Mouse (Mus musculus) G1E (cell line): ENCODE results near the gene Tfdp2. TPM values are rescaled to one million over a fixed set of nuclear protein-coding genes. Genes with fewer than 3 reads are reported as not detected.
A peak's percentile ranks its signal among the peaks of the same experiment; 100 is the strongest.

Source experiments
- ATAC-seq: 2 replicates; pipeline ENCODE4 v1.8.0; 2016; ENCODE audit warnings: mild to moderate bottlenecking; ENCODE audit not compliant: insufficient number of reproducible peaks, poor library complexity, low FRiP score, severe bottlenecking; ENCODE audit errors: extremely low read depth
- DNase-seq: peaks from one replicate; pipeline ENCODE4 v3.0.0; 2012; ENCODE audit warnings: low spot score
- H3K27me3 ChIP-seq: 2 replicates; pipeline ENCODE4 v1.6.1; 2012; ENCODE audit warnings: mild to moderate bottlenecking, low read length, inconsistent platforms; ENCODE audit not compliant: insufficient read depth
- H3K36me3 ChIP-seq: replicated peaks from 2 replicates; pipeline ENCODE3; 2012; ENCODE audit warnings: mild to moderate bottlenecking, inconsistent platforms
- H3K4me1 ChIP-seq: 2 replicates; pipeline ENCODE4 v1.6.1; 2012; ENCODE audit warnings: low read depth, low read length, inconsistent platforms, mixed read lengths; ENCODE audit not compliant: insufficient read depth
- H3K4me3 ChIP-seq: 2 replicates; pipeline ENCODE4 v1.5.1; 2012; ENCODE audit warnings: low read depth, mild to moderate bottlenecking, inconsistent platforms, low read length, moderate library complexity, mixed read lengths
- H3K9me3 ChIP-seq: replicated peaks from 2 replicates; pipeline ENCODE4 v1.6.1; 2012; ENCODE audit warnings: inconsistent platforms
- CTCF ChIP-seq: IDR thresholded peaks from 2 replicates; pipeline ENCODE4 v1.5.1; 2012; ENCODE audit warnings: low read depth, low read length, inconsistent platforms, mixed read lengths
- GATA1 ChIP-seq: IDR thresholded peaks from 2 replicates; pipeline ENCODE4 v1.6.1; 2012; ENCODE audit warnings: borderline replicate concordance, low read length, inconsistent platforms, mixed read lengths
- GATA2 ChIP-seq: IDR thresholded peaks from 2 replicates; pipeline ENCODE4 v1.6.1; 2012; ENCODE audit warnings: low read depth, low read length, inconsistent platforms, borderline replicate concordance
- POLR2AphosphoS5 ChIP-seq: IDR thresholded peaks from 2 replicates; pipeline ENCODE4 v1.6.1; 2012; ENCODE audit warnings: low read depth, low read length, inconsistent platforms; ENCODE audit not compliant: insufficient replicate concordance
- TAL1 ChIP-seq: conservative IDR thresholded peaks from 2 replicates; pipeline ENCODE4 v1.6.1; 2012; ENCODE audit warnings: low read depth, low read length, inconsistent platforms, mixed read lengths
- polyA plus RNA-seq: library from polyadenylated mRNA; stranded (reverse); fragments of >175 nt; gene quantifications from 2 replicates; pipeline ENCODE4 v1.2.3, GENCODE M21; 2012
- total RNA-seq, 2 experiments: library from RNA; stranded (forward) in 1 of 2; stranded (reverse) in 1 of 2; fragments of 200-1000 nt in 1 of 2; fragments of >200 nt in 1 of 2; fragmentation: Nextera tagmentation in 1 of 2; gene quantifications; 2 replicates each; pipeline ENCODE4 v1.2.3; 2014 to 2017

Gene Tfdp2
- total and polyA plus RNA-seq, 3 experiments = 10.7 to 101 (median 42.7) TPM

GRCm38 (mm10) chr9:96353121-96353769, 157.2 kb downstream of the Tfdp2 start:
- H3K4me1 ChIP-seq = peaks cover 41% of the 10 kb centered on the region
- TF ChIP-seq CTCF = no peak
- no peak for TF ChIP-seq GATA2
- TF ChIP-seq POLR2AphosphoS5 = no peak
- TF ChIP-seq GATA1 = no peak
- TF ChIP-seq TAL1 = no peak
- ATAC-seq (no peak), DNase-seq (no peak)
- H3K27me3 ChIP-seq = no peaks in the 10 kb centered on the region
- H3K36me3 ChIP-seq = peaks cover 39% of the 10 kb centered on the region
- no peak overlapping the region; the same call in 1 of the 2 replicates for H3K4me3 ChIP-seq
- H3K9me3 ChIP-seq = no peaks in the 10 kb centered on the region

DNA sequence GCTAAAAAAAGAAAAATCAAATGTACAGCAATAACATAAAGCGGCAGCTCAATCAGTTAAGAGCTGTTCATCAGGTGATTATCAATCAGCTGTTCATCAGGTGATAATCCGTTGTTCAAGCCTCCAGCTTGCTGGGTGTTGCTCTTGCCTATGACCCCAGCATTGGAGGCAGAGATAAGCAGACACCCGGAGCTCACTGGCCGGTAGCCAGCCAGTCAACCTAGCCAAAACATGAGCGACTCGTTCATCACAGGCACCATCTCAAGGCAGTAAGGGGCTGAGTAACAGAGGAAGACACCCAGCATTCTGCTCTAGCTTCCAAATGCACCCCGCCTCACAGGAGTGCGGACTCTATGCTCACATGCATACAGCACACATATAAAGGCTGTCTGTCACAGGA, 157.7 kb downstream of the Tfdp2 start:
- peak; percentile 63 for DNase-seq
- peak; percentile 82 for ATAC-seq
- no peaks in the 10 kb centered on the region for H3K9me3 ChIP-seq
- TF ChIP-seq GATA2 = no peak
- peak; percentile 44; the same call in 1 of the 2 replicates for TF ChIP-seq TAL1
- no peak for TF ChIP-seq GATA1
- no peak for TF ChIP-seq POLR2AphosphoS5
- TF ChIP-seq CTCF = no peak
- H3K4me3 ChIP-seq = peak overlapping the region; percentile 44; the same call in 1 of the 2 replicates
- peaks cover 42% of the 10 kb centered on the region for H3K4me1 ChIP-seq
- peaks cover 43% of the 10 kb centered on the region for H3K36me3 ChIP-seq
- H3K27me3 ChIP-seq = no peaks in the 10 kb centered on the region

DNA sequence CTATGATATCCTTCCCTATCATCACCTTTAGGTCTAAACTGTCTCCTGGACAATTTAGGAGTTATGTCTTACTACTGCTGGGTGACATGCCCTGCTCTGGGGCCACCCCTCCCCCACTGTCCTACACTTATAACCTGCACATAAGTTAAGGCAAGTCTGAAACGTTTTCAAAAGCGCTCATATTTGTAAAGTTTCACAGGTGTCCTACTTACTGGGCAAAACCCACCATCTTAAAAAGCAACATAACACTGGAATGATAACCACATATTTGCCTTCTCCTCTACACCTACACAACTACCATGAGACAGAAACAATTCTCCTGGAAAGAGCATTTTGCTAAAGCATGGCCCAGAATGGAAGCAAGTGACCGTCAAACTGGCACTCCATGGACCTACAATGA, 164.0 kb downstream of the Tfdp2 start:
- Histone ChIP-seq H3K4me1 (peaks cover 35% of the 10 kb centered on the region), H3K36me3 (peaks cover 43% of the 10 kb centered on the region), H3K4me3 (no peak overlapping the region), H3K27me3 (no peaks in the 10 kb centered on the region), H3K9me3 (no peaks in the 10 kb centered on the region)
- no peak for DNase-seq
- TF ChIP-seq GATA2 (no peak), TAL1 (no peak), POLR2AphosphoS5 (no peak), GATA1 (no peak), CTCF (no peak)
- no peak for ATAC-seq

- Histone ChIP-seq H3K4me1 (peaks cover 31% of the 10 kb centered on the region), H3K27me3 (no peaks in the 10 kb centered on the region), H3K36me3 (peaks cover 21% of the 10 kb centered on the region), H3K9me3 (peaks cover 3% of the 10 kb centered on the region; the same call in 1 of the 2 replicates), H3K4me3 (peak overlapping the region; percentile 81)
- no peak for TF ChIP-seq GATA1
- no peak for TF ChIP-seq TAL1
- no peak for TF ChIP-seq GATA2
- 0 out of 2 replicates have a peak, but pooled peaks have one; percentile 2 for ATAC-seq
- peak; percentile 50 for DNase-seq
These were observed 167.6 kb downstream of the Tfdp2 start for GRCm38 (mm10) chr9:96363581-96364140.

- TF ChIP-seq GATA1 (no peak), TAL1 (no peak), CTCF (no peak), POLR2AphosphoS5 (no peak), GATA2 (no peak)
- Histone ChIP-seq H3K4me1 (peaks cover 29% of the 10 kb centered on the region), H3K36me3 (peaks cover 17% of the 10 kb centered on the region), H3K9me3 (peaks cover 3% of the 10 kb centered on the region; the same call in 1 of the 2 replicates), H3K4me3 (peak within 1 kb of the TSS; percentile 81), H3K27me3 (no peaks in the 10 kb centered on the region)
- peak; percentile 98 for DNase-seq
- ATAC-seq = peak; percentile 72
These were observed 168.2 kb downstream of the Tfdp2 start, which contains the start of gene Atp1b3 for GRCm38 (mm10) chr9:96364141-96364838. TSS of gene Atp1b3 (minus strand) at chr9:96364442.
